Mouse (Mus musculus): Measurements from ENCODE around the gene Nppb.

DNA sequence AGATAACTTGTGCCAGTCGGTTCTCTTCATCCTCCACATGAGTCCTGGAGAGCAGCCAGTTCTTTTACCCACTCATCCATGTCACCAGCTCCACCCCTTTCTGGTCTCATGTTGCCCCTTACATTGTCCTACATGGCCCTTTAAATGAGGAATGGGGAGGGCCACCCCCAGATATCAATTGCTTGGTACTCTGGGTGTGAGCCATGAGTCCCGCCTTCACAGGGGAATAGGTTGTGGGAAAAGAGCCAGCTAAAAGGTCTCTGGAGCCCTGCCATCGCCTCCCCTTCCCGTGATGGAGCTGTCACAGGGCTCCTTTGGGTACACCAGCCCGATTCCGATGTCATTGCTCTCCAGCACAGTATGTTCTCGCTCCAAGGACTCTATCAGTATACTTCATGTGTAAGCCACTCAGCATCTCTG is 6.1 kb upstream of the Nppb start:
- TF ChIP-seq POLR2A (IDR thresholded peaks at IDR 0.05; ENCODE audit: control insufficient read depth, extremely low read depth, insufficient read depth, low read length, poor library complexity) (no peak), CTCF (IDR thresholded peaks at IDR 0.05; ENCODE audit: borderline replicate concordance, control insufficient read depth, extremely low read depth, insufficient read depth, low read length, poor library complexity) (no peak)
